Mouse (Mus musculus) layer of hippocampus, postnatal 25 days (tissue): ENCODE results near the gene Gm21987. TPM values are rescaled to one million over a fixed set of nuclear protein-coding genes. Genes with fewer than 3 reads are reported as not detected.

Experiments
- DNase-seq, 2 experiments: peaks; one replicate each; pipeline ENCODE4 v3.0.0; 2022; ENCODE audit warnings: mixed read lengths in 2 of 2, low spot score in 1 of 2; ENCODE audit errors: extremely low spot score in 1 of 2
- total RNA-seq, 2 experiments: library from RNA; stranded (reverse); gene quantifications; 2 replicates each; pipeline ENCODE4 v1.2.3; 2021

The Gm21987 gene
- total RNA-seq, 2 experiments from 2014 or later = 0.94 TPM; not detected in 1

GRCm38 (mm10) chr16:38389284-38389893, 42.5 kb downstream of the Gm21987 start:
- no peak for DNase-seq

GRCm38 (mm10) chr16:38390322-38390721, 43.5 kb downstream of the Gm21987 start:
- DNase-seq = no peak

DNA sequence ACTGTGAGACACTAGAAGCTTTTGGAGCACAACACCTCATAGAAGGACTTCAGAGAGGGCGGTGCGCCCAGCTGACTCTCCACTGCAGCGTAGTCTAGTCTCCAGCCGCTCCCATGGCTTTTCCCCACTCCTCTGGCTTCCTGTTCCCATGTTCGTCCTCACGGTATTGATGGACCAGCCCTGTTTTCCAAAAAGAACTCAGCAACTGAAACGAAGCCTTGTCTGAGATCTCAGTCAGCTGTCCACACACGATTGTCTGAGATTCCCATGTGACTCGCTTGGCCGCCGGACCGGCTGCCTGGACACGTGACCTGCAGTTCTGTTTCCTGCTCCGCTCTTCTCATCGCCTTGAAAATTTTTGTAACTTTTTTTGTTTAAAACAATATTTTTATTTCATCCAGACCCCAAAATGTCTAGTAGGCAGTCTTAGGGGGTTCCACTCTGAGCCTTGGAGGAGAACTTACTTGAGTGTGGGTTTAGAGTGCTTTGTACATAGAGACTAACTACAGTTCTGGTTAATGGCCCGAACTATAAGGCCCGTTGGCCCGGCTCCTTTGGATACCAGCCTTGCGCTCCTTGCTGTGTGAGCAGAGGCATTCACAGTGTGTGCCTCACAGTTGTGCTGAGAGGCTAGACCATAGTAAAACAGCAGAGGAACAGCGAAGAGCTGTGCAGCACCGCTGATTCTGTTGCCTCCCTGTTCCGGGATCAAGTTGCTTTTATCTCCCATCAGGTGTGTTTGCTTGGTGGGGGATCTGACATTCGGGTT, 45.5 kb downstream of the Gm21987 start:
- no peak for DNase-seq

DNA sequence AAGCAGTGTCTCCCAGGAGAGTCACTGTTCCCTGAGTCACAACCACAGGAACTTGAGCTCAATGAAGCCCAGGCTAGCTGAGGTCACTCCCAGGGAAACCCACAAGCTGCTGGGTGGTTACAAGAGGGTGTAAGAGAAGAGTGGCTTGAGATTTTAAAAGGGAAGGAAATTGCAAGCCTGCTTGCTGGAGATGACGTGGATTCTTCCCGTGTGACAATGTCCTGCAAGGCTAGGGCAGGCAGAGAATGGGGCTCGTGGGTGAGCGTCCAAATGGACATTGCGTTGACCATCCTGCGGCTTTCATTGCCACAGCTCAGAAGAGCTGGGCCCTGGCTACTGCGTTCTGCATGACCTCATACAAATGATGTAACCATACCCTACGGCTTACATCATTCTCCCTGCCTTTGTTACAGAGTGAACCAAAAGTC, 47.4 kb downstream of the Gm21987 start:
- no peak for DNase-seq

DNA sequence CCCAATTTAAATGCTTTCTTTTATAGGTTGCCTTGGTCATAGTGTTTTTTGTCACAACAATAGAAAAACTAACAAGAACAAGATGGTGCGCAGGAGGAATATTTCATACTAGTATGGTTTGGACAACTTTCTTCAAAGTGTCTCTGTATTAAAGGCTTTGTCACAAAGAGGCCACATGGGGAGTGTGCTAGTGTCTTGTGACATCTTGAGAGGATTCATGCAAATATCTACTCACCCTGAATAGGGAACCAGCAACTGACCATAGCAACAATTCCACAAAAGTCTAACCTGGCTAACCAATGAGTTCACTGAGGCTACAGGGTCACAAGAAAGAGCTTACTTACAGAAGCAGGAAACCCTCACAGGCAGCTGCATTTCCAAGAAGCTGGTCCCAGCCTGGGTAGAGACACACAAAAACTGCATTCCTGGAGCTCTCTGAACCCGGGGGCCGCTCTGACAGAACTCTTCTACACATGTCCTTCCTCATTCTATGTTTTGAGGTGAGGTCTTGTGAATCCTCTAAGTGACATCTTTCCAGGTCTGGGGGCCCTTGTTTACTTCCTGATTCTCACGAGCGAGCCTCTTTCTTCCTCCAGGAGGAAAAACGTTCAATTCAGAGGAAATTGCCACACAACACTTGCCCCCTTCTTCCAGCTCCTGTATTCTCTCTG, 48.4 kb downstream of the Gm21987 start:
- no peak for DNase-seq

DNA sequence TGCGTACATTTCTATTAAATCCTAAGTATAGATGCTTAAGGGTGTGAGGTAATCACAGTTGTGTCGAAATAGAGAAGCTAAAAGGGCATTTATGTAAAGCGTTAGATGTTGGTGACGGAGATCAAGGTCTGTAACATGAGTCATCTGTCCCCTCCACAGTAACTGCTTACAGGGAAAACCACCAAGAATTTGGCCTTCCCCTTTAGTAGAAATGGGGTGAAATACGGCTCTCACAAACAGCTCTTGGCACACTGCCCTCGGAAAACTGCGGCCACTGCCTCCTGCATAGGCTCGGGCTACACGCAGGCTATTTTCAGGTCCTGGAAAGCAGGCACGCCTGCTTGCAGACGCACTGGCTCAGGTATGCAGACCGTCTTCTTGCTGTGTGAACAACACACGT, 49.3 kb downstream of the Gm21987 start:
- no peak for DNase-seq

GRCm38 (mm10) chr16:38398266-38398665, 51.4 kb downstream of the Gm21987 start:
- DNase-seq = no peak

GRCm38 (mm10) chr16:38399076-38399475, 52.2 kb downstream of the Gm21987 start:
- DNase-seq = no peak

DNA sequence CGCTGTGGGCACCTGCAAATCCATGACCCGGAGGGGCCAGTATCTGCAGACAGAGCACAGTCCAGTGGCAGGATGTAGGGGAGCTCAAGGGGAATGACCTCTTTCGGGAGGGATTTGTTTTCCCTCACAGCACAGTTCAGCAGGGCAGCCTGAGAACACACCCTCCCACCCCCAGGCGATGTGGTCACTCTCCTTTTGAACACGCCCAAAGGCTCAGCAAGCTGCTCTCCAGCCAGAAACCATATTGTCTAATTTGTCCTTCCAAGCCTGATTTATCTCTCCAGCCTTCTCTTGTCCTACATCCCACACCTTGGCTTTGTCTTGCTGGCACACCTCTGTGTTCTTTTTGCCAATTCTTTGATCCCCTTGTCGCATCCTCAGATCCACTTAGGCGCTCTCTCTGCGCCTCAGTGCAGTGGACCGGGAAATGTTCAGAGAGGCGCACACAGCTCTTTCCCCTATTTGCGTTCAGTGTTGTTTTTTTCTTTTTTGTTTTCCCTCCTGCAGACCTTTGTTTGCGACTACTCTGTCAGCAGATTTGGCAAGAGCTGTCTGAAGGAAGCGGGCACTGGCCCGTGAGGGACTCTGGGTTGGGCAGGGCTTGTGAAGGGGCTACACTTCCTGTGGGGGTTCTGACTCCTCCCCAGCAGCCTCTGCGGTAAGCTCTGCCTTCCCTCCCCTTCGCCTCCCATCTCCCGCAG, 52.8 kb downstream of the Gm21987 start:
- DNase-seq = peak; percentile 11 to 12

GRCm38 (mm10) chr16:38400311-38400960, 53.6 kb downstream of the Gm21987 start:
- DNase-seq = no peak

- no peak for DNase-seq
These were observed 54.6 kb downstream of the Gm21987 start for GRCm38 (mm10) chr16:38401468-38401867.

GRCm38 (mm10) chr16:38403639-38404038, 56.8 kb downstream of the Gm21987 start:
- no peak for DNase-seq

GRCm38 (mm10) chr16:38406293-38406692, 59.5 kb downstream of the Gm21987 start:
- no peak for DNase-seq

- DNase-seq = no peak
These were observed 59.9 kb downstream of the Gm21987 start for GRCm38 (mm10) chr16:38406708-38407107.

- no peak for DNase-seq
These were observed 60.7 kb downstream of the Gm21987 start for GRCm38 (mm10) chr16:38407584-38407983.

DNA sequence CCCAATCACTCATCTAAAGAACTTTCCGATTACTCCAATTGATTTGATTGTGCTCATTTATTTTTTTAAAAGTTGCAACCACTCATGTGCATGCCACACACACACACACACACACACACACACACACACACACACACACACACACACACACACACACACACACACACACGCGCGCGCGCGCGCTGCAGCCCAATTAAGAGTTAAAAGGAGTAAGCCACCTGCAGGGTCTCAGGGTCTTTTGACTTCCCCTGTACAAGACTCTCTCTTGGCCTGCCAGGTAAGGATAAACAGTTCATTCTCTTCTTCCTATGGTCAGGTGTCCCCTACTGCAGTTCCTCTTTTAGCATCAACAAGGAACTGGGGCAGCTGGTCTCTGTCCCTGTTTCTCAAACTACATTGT, 61.6 kb downstream of the Gm21987 start:
- DNase-seq = no peak
